In genomic region chr6:99440606-99441005, GRCm38 (mm10) we compare ENCODE assay signal across 9 mouse cellular contexts.
DNase-seq lines count a peak whose midpoint lies in the region; ATAC-seq lines count a peak whose summit lies in the region.
"Had no signal": no experiment of that assay in that cellular context is flagged by ENCODE, and none has a peak within 500 bp of the region (broad histone marks: within the 10 kb centered on the region; RNA-seq: fewer than 3 reads in every experiment).

No protein-coding gene starts in this region.

- H3K4me1 ChIP-seq in forebrain, embryonic 15.5 days, result peaks cover 31% of the 10 kb centered on the region
- H3K4me1 ChIP-seq in forebrain, embryonic 14.5 days (ENCODE audit: control insufficient read depth, insufficient read depth, low read length), result peaks cover 16% of the 10 kb centered on the region
- H3K4me1 ChIP-seq in intestine, embryonic 14.5 days (replicated peaks; ENCODE audit: control insufficient read depth, insufficient read depth, low read length), result peaks cover 6% of the 10 kb centered on the region; the same call in 1 of the 2 replicates
- H3K4me1 ChIP-seq in intestine, embryonic 16.5 days (ENCODE audit: control insufficient read depth, insufficient read depth, low read length), result peaks cover 7% of the 10 kb centered on the region; the same call in 1 of the 2 replicates
- H3K4me1 ChIP-seq in brown adipose tissue, adult 24 weeks (ENCODE audit: control insufficient read depth, insufficient read depth, insufficient read length, low read length), result peaks cover 21% of the 10 kb centered on the region

- H3K4me2 ChIP-seq in forebrain, embryonic 15.5 days (replicated peaks), result no peak overlapping the region
- H3K4me2 ChIP-seq in forebrain, embryonic 14.5 days (ENCODE audit: low read length), result no peak overlapping the region
- H3K4me2 ChIP-seq in intestine, embryonic 14.5 days (ENCODE audit: low read length), result no peak overlapping the region
- H3K4me2 ChIP-seq in intestine, embryonic 16.5 days (ENCODE audit: low read depth, low read length), result no peak overlapping the region
- H3K4me2 ChIP-seq: liver, embryonic 13.5 days had no signal

- no peak overlapping the region for H3K4me3 ChIP-seq in forebrain, embryonic 15.5 days
- no peak overlapping the region for H3K4me3 ChIP-seq in forebrain, embryonic 14.5 days (ENCODE audit: low read depth, low read length)
- no peak overlapping the region for H3K4me3 ChIP-seq in intestine, embryonic 14.5 days (ENCODE audit: low read depth, low read length)
- no peak overlapping the region for H3K4me3 ChIP-seq in intestine, embryonic 16.5 days (ENCODE audit: low read length)
- H3K4me3 ChIP-seq in brown adipose tissue, adult 24 weeks (ENCODE audit: insufficient read depth, low read depth, low read length), result no peak overlapping the region
- no peak overlapping the region for H3K4me3 ChIP-seq in macrophage (ENCODE audit: inconsistent target)
- H3K4me3 ChIP-seq: liver, embryonic 13.5 days had no signal

- H3K79me2 ChIP-seq in macrophage (ENCODE audit: inconsistent target), result peaks cover 7% of the 10 kb centered on the region; the same call in 1 of the 2 replicates

- H3K36me3 ChIP-seq in forebrain, embryonic 15.5 days, result no peaks in the 10 kb centered on the region
- H3K36me3 ChIP-seq in forebrain, embryonic 14.5 days (ENCODE audit: control insufficient read depth, insufficient read depth, low read length), result no peaks in the 10 kb centered on the region
- H3K36me3 ChIP-seq in intestine, embryonic 14.5 days (ENCODE audit: control insufficient read depth, insufficient read depth, low read length), result no peaks in the 10 kb centered on the region
- H3K36me3 ChIP-seq in intestine, embryonic 16.5 days (ENCODE audit: control insufficient read depth, insufficient read depth, low read length), result no peaks in the 10 kb centered on the region
- no peaks in the 10 kb centered on the region for H3K36me3 ChIP-seq in macrophage (ENCODE audit: inconsistent target)
- H3K36me3 ChIP-seq: liver, embryonic 13.5 days had no signal

- H3K9me3 ChIP-seq in forebrain, embryonic 15.5 days, result no peaks in the 10 kb centered on the region
- no peaks in the 10 kb centered on the region for H3K9me3 ChIP-seq in forebrain, embryonic 14.5 days (replicated peaks; ENCODE audit: control insufficient read depth, low read length)
- H3K9me3 ChIP-seq in intestine, embryonic 14.5 days (ENCODE audit: control insufficient read depth, low read length), result no peaks in the 10 kb centered on the region
- H3K9me3 ChIP-seq in intestine, embryonic 16.5 days (ENCODE audit: control insufficient read depth, low read length), result no peaks in the 10 kb centered on the region
- H3K9me3 ChIP-seq: liver, embryonic 13.5 days had no signal

- 0 out of 2 replicates have a peak overlapping the region, but pooled peaks have one; percentile 36 for H3K27ac ChIP-seq in forebrain, embryonic 15.5 days (replicated peaks)
- no peak overlapping the region for H3K27ac ChIP-seq in forebrain, embryonic 14.5 days (ENCODE audit: low read depth, low read length)
- H3K27ac ChIP-seq in intestine, embryonic 14.5 days (ENCODE audit: low read depth), result 0 out of 2 replicates have a peak overlapping the region, but pooled peaks have one; percentile 29
- no peak overlapping the region for H3K27ac ChIP-seq in intestine, embryonic 16.5 days (ENCODE audit: low read length)
- H3K27ac ChIP-seq in brown adipose tissue, adult 24 weeks (replicated peaks; ENCODE audit: low read depth, low read length), result 0 out of 2 replicates have a peak overlapping the region, but pooled peaks have one; percentile 11
- peak overlapping the region; percentile 92 for H3K27ac ChIP-seq in macrophage
- H3K27ac ChIP-seq: liver, embryonic 13.5 days had no signal

- no peak for ATAC-seq in forebrain, embryonic 15.5 days (replicated peaks)
- ATAC-seq in forebrain, embryonic 14.5 days, result no peak
- ATAC-seq in intestine, embryonic 14.5 days (replicated peaks; ENCODE audit: low FRiP score, low TSS enrichment, low read depth), result no peak
- no peak for ATAC-seq in intestine, embryonic 16.5 days
- ATAC-seq in megakaryocyte-erythroid progenitor cell, adult 5-6 weeks (replicated peaks; ENCODE audit: low FRiP score, low TSS enrichment, poor library complexity, severe bottlenecking), result no peak

- H3K27me3 ChIP-seq in forebrain, embryonic 15.5 days, result no peaks in the 10 kb centered on the region; the same call in 1 of the 2 replicates
- H3K27me3 ChIP-seq in forebrain, embryonic 14.5 days (replicated peaks; ENCODE audit: control insufficient read depth, insufficient read depth, low read length), result no peaks in the 10 kb centered on the region
- no peaks in the 10 kb centered on the region for H3K27me3 ChIP-seq in intestine, embryonic 14.5 days (replicated peaks; ENCODE audit: control insufficient read depth, insufficient read depth, low read length)
- no peaks in the 10 kb centered on the region for H3K27me3 ChIP-seq in intestine, embryonic 16.5 days (replicated peaks; ENCODE audit: control insufficient read depth, insufficient read depth, low read length)
- H3K27me3 ChIP-seq: liver, embryonic 13.5 days had no signal

- 88% methylated on average over 2 of the region's 2 CpGs for WGBS in forebrain, embryonic 15.5 days
- WGBS in forebrain, embryonic 14.5 days, result 83% methylated on average over 2 of the region's 2 CpGs
- 83% methylated on average over 2 of the region's 2 CpGs for WGBS in intestine, embryonic 14.5 days
- 92% methylated on average over 2 of the region's 2 CpGs for WGBS in intestine, embryonic 16.5 days
- 77% methylated on average over 2 of the region's 2 CpGs for WGBS in macrophage (ENCODE audit: missing documents)

- no peak for DNase-seq in forebrain, embryonic 14.5 days (ENCODE audit: low spot score)
- DNase-seq in intestine, embryonic 14.5 days (ENCODE audit: low spot score), result no peak
- DNase-seq in ovary, postnatal 14 days (ENCODE audit: low spot score), result no peak
- DNase-seq: liver, embryonic 13.5 days had no signal

- no peak overlapping the region for H3K9ac ChIP-seq in forebrain, embryonic 15.5 days (replicated peaks)
- H3K9ac ChIP-seq in forebrain, embryonic 14.5 days (ENCODE audit: low read length), result no peak overlapping the region
- H3K9ac ChIP-seq in intestine, embryonic 14.5 days (ENCODE audit: low read length), result no peak overlapping the region
- no peak overlapping the region for H3K9ac ChIP-seq in intestine, embryonic 16.5 days (ENCODE audit: low read depth, low read length)
- H3K9ac ChIP-seq: liver, embryonic 13.5 days had no signal

Comparison
In these comparisons a context has a peak if more than half of its experiments do, and no peak if none do; other contexts are left out.
1. H3K27ac ChIP-seq: peak in forebrain, embryonic 15.5 days (single experiment), intestine, embryonic 14.5 days (single experiment), brown adipose tissue, adult 24 weeks (single experiment) and macrophage (single experiment); none in forebrain, embryonic 14.5 days (single experiment) and intestine, embryonic 16.5 days (single experiment).